Mouse (Mus musculus): ENCODE results near the gene Pklr. TPM values are rescaled to one million over a fixed set of nuclear protein-coding genes. Genes with fewer than 3 reads are reported as not detected.
A peak's percentile ranks its signal among the peaks of the same experiment; 100 is the strongest.

Gene Pklr
- total and polyA plus RNA-seq, 3 experiments = 53.2 to 185 (median 133) TPM

DNA sequence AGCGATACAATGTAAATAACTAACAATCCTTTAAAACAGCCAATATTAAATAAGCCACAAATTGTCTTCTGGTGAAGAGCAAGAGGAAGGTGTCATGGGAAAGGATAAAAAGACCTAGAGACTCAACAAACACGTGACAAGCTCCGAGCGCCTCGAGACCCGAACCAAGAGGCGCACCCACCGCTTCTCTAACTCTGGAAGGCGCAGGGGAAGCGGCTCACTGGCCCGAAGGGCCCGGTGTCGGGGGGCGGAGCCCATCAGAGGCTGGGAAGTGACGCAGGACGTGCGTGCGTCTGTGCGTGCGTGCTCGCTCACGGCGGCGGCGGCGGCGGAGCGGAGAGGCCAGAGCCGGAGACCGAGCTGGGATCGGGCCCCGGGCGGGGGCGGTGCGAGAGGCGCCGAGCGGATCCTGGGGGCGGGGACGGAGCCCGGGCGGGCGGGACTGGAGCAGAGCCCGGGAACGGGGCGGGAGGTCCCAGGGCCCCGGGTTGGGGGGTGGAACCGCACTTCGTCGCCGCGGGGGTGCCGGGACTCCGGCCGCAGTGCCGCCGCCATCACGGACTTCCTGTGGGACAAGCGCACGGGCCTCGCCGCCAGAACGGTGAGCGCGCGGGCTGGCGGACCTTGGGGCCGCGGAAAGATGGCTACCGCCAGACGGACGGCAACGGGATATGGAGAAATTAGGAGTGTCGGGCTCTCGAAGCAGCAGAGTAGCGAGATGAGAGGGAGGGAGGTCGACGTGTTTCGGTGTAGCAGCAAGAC is 28.7 kb downstream of the Pklr start, which contains the start of gene Clk2 (continued):
- no peak for TF ChIP-seq CHD1 (IDR thresholded peaks at IDR 0.05; ENCODE audit: low read depth, low read length)
- peak; percentile 92 for TF ChIP-seq USF1 (IDR thresholded peaks at IDR 0.05; ENCODE audit: low read depth, low read length)
- TF ChIP-seq E2F4 (IDR thresholded peaks at IDR 0.05; ENCODE audit: borderline replicate concordance, low read depth, low read length) = no peak
- TF ChIP-seq TCF12 (IDR thresholded peaks at IDR 0.05; ENCODE audit: low read depth, low read length) = peak; percentile 84

DNA sequence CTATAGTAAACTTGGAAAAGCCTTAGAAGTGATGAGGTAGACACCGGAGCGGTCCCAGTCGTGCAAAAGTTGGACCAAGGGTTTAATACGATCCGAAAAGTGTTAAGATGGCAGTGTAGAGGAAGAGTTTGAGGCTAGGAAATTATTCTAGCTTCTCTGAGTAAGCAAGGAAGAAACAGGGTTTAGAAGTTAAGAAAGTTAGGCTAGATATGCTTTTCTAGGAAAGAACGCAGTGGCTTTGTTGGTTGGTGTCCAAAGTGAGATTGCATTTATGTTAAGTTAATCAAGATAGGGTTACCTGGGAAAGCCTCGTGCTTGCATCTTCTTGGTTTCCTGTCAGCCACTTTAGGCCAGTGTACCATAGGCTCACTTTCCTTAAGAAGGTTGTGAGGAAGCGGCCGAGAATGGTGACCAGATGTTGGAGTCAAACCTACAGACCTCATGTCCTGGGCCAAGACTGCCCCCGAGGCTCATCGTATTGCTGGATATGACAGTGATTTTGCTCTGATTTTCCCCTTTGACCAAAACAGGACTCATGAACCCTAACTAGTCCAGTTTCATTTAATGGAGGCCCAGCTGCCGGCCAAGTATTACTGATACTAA is 29.4 kb downstream of the Pklr start:
- Histone ChIP-seq H3K27me3 (ENCODE audit: control insufficient read depth in 1 of 2, insufficient read depth in 2 of 2, low read length in 2 of 2) (no peaks in the 10 kb centered on the region), H3K9me3 (replicated peaks; ENCODE audit: insufficient read depth, low read length) (no peaks in the 10 kb centered on the region), H3K36me3 (ENCODE audit: control insufficient read depth in 1 of 2, insufficient read depth in 2 of 2, low read length in 2 of 2) (peaks cover 12 to 19% of the 10 kb centered on the region in 2 experiments), H3K4me1 (ENCODE audit: control insufficient read depth in 1 of 2, insufficient read depth in 2 of 2, low read length in 2 of 2) (peaks cover 7 to 17% of the 10 kb centered on the region in 2 experiments), H3K4me3 (ENCODE audit: control insufficient read depth in 1 of 2, insufficient read depth in 1 of 2, low read depth in 2 of 2, low read length in 2 of 2) (peak overlapping the region; percentile 76 to 80), H3K9ac (ENCODE audit: control insufficient read depth, low read depth, low read length, poor library complexity, severe bottlenecking) (peak overlapping the region; percentile 95), H3K79me2 (ENCODE audit: control insufficient read depth, insufficient read depth, low read length, poor library complexity) (peaks cover 29% of the 10 kb centered on the region), H3K27ac (ENCODE audit: control insufficient read depth, low read depth, low read length) (peak overlapping the region; percentile 82)
- no peak for DNase-seq (ENCODE audit: low read depth, low spot score)
- TF ChIP-seq USF1 (IDR thresholded peaks at IDR 0.05; ENCODE audit: low read depth, low read length) (no peak), UBTF (IDR thresholded peaks at IDR 0.05; ENCODE audit: borderline replicate concordance, insufficient read depth, low read depth, low read length) (no peak), ETS1 (IDR thresholded peaks at IDR 0.05; ENCODE audit: low read depth, low read length) (0 out of 2 replicates have a peak, but pooled peaks have one; percentile 3), ZC3H11A (IDR thresholded peaks at IDR 0.05; ENCODE audit: low read depth, low read length) (no peak), E2F4 (IDR thresholded peaks at IDR 0.05; ENCODE audit: borderline replicate concordance, low read depth, low read length) (no peak), BHLHE40 (IDR thresholded peaks at IDR 0.05; ENCODE audit: borderline replicate concordance, low read depth, low read length) (no peak), NELFE (IDR thresholded peaks at IDR 0.05; ENCODE audit: low read depth, low read length) (no peak), ZNF384 (IDR thresholded peaks at IDR 0.05; ENCODE audit: low read depth, low read length) (no peak), ELF1 (IDR thresholded peaks at IDR 0.05; ENCODE audit: low read depth, low read length) (no peak), GATA1 (IDR thresholded peaks at IDR 0.05; ENCODE audit: low read depth, low read length) (peak; percentile 50; the same call in 1 of the 2 replicates), TCF12 (IDR thresholded peaks at IDR 0.05; ENCODE audit: low read depth, low read length) (no peak), RCOR1 (IDR thresholded peaks at IDR 0.05; ENCODE audit: low read depth, low read length) (peak; percentile 54), POLR2AphosphoS2 (IDR thresholded peaks at IDR 0.05; ENCODE audit: low read length) (no peak), CHD2 (IDR thresholded peaks at IDR 0.05; ENCODE audit: low read length) (no peak), MAFK (IDR thresholded peaks at IDR 0.05; ENCODE audit: borderline replicate concordance, low read depth, low read length) (no peak), MEF2A (IDR thresholded peaks at IDR 0.05; ENCODE audit: extremely low read depth, insufficient replicate concordance, low read depth, low read length, poor library complexity, severe bottlenecking) (no peak), CTCF (IDR thresholded peaks at IDR 0.05 in 2 of 3, conservative IDR thresholded peaks at IDR 0.05 in 1 of 3; ENCODE audit: control insufficient read depth in 1 of 3, insufficient read depth in 1 of 3, low read depth in 2 of 3, low read length in 3 of 3, poor library complexity in 1 of 3, severe bottlenecking in 1 of 3) (no peak), SIN3A (IDR thresholded peaks at IDR 0.05; ENCODE audit: low read length) (0 out of 2 replicates have a peak, but pooled peaks have one; percentile 38), POLR2A (IDR thresholded peaks at IDR 0.05; ENCODE audit: control insufficient read depth in 1 of 2, insufficient read depth in 1 of 2, low read depth in 1 of 2, low read length in 2 of 2, poor library complexity in 1 of 2) (no peak), RAD21 (IDR thresholded peaks at IDR 0.05; ENCODE audit: low read depth, low read length) (no peak), KAT2A (conservative IDR thresholded peaks at IDR 0.05; ENCODE audit: low read depth, low read length) (no peak), CHD1 (IDR thresholded peaks at IDR 0.05; ENCODE audit: low read depth, low read length) (0 out of 2 replicates have a peak, but pooled peaks have one; percentile 34), MYC (IDR thresholded peaks at IDR 0.05; ENCODE audit: low read depth, low read length) (peak; percentile 44; the same call in 1 of the 2 replicates), TBP (IDR thresholded peaks at IDR 0.05; ENCODE audit: low read depth, low read length) (no peak), MAX (IDR thresholded peaks at IDR 0.05; ENCODE audit: low read length) (0 out of 2 replicates have a peak, but pooled peaks have one; percentile 13), ZMIZ1 (IDR thresholded peaks at IDR 0.05; ENCODE audit: low read depth, low read length) (no peak), POLR2AphosphoS5 (IDR thresholded peaks at IDR 0.05; ENCODE audit: borderline replicate concordance, low read depth, low read length) (no peak), NRF1 (IDR thresholded peaks at IDR 0.05; ENCODE audit: insufficient read depth, low read depth, low read length, poor library complexity, severe bottlenecking) (no peak), GABPA (IDR thresholded peaks at IDR 0.05; ENCODE audit: low read depth, low read length) (no peak)

Data from MEL (cell line).